Mouse (Mus musculus) cerebellum, adult 2 months (tissue): ENCODE results near the gene Tdrd9. TPM values are rescaled to one million over a fixed set of nuclear protein-coding genes. Genes with fewer than 3 reads are reported as not detected.
A peak's percentile ranks its signal among the peaks of the same experiment; 100 is the strongest.
"Not testable (repeated sequence)": the region's sequence is repeated elsewhere in the genome, so short reads cannot be mapped to it uniquely, and the experiment has no call there.

ENCODE experiments used
- DNase-seq, 2 experiments: peaks; one replicate each; pipeline ENCODE4 v3.0.0; 2021
- H3K27ac ChIP-seq: fragments of 200-500 bp; 2 replicates; pipeline ENCODE4 v1.5.1; 2012; ENCODE audit warnings: low read length, control low read depth, inconsistent platforms; ENCODE audit not compliant: insufficient read depth
- H3K27me3 ChIP-seq: fragments of 200-500 bp; 2 replicates; pipeline ENCODE4 v1.6.1; 2012; ENCODE audit warnings: inconsistent platforms, mild to moderate bottlenecking, low read length, moderate library complexity; ENCODE audit not compliant: control insufficient read depth, insufficient read depth
- H3K4me1 ChIP-seq: fragments of 200-500 bp; 2 replicates; pipeline ENCODE4 v1.6.1; 2011; ENCODE audit warnings: low read length; ENCODE audit not compliant: control insufficient read depth, insufficient read depth
- H3K4me3 ChIP-seq: fragments of 200-500 bp; replicated peaks from 2 replicates; pipeline ENCODE3; 2011; ENCODE audit warnings: mild to moderate bottlenecking, low read depth, low read length, control low read depth; ENCODE audit not compliant: insufficient read depth
- CTCF ChIP-seq: fragments of 200-500 bp; IDR thresholded peaks from 2 replicates; pipeline ENCODE4 v1.5.1; 2011; ENCODE audit warnings: low read depth, mild to moderate bottlenecking, control low read depth, low read length, moderate library complexity, borderline replicate concordance; ENCODE audit not compliant: insufficient read depth
- POLR2A ChIP-seq: fragments of 200-500 bp; IDR thresholded peaks from 2 replicates; pipeline ENCODE4 v1.6.1; 2011; ENCODE audit warnings: low read length, control low read depth, borderline replicate concordance; ENCODE audit not compliant: insufficient read depth
- WGBS: fragments of 180-500 bp; shearing (Covaris S2); methylation state at CpG from one replicate; pipeline ENCODE4 v1.1.7; 2018; 5-methylcytosine and 5-hydroxymethylcytosine counted together
- polyA plus RNA-seq: library from polyadenylated mRNA; depleted of rRNA; stranded (reverse); fragments of >200 nt; gene quantifications from 2 replicates; pipeline ENCODE4 v1.2.3, GENCODE M21; 2012

The Tdrd9 gene
- polyA plus RNA-seq, 1 experiment, result 0.21 TPM

DNA sequence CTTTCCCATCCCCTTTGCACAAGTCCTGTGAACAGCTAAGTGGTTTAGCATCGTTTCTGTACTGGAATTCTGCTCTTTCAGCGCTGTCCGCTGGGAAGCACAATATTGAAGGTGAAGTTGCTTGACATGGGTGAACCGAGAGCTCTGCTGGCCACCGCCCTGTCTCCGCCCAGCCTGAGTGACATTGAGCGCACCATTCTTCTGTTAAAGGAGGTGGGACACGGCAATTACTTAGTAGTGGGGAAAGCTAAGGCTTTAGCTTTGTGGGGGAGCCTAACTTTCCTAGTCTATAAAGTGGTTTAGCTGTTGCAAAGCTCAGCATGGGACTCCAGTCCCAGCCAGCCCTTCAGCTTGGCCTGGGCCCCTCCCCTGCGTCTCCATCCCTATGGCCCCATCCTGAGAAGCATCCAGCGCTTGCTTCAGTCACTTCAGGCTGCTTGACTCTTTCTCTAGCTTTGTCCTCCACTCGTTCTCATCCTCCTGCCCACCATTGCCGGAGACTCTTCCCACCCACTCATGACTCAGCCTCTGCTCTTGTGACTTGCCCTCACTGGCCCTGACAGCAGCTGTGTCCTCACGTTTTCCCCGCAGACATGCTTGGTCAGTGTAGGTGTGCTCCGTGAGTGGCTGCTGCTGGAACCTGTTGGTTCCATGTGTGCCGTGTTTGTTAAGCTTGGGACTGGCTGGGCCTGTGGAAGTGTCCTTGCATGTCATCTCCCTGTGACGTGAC, 53.4 kb downstream of the Tdrd9 start:
- H3K27ac ChIP-seq, result no peak overlapping the region
- H3K4me1 ChIP-seq, result no peaks in the 10 kb centered on the region
- DNase-seq, result no peak
- no peak overlapping the region for H3K4me3 ChIP-seq
- 64% methylated on average over 17 of the region's 17 CpGs for WGBS
- TF ChIP-seq POLR2A, result no peak
- no peak for TF ChIP-seq CTCF
- H3K27me3 ChIP-seq, result no peaks in the 10 kb centered on the region

DNA sequence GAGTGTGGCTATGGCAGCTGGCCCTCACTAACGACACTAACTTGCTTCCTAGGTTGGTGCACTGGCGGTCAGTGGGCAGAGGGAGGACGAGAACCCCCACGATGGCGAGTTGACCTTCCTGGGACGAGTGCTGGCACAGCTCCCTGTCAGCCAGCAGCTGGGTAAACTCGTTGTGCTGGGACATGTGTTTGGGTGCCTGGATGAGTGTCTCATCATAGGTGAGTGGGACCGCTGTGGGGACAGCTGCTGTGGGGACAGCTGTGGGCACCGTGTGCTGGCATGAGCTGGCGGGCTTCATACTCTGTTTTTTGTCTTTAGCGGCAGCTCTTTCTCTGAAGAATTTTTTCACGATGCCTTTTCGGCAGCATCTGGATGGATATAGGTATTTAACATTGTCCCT, 54.1 kb downstream of the Tdrd9 start:
- no peak for DNase-seq
- no peak for TF ChIP-seq POLR2A
- TF ChIP-seq CTCF, result no peak
- no peak overlapping the region for H3K4me3 ChIP-seq
- no peaks in the 10 kb centered on the region for H3K27me3 ChIP-seq
- WGBS, result 81% methylated on average over 13 of the region's 13 CpGs
- no peak overlapping the region for H3K27ac ChIP-seq
- no peaks in the 10 kb centered on the region for H3K4me1 ChIP-seq

DNA sequence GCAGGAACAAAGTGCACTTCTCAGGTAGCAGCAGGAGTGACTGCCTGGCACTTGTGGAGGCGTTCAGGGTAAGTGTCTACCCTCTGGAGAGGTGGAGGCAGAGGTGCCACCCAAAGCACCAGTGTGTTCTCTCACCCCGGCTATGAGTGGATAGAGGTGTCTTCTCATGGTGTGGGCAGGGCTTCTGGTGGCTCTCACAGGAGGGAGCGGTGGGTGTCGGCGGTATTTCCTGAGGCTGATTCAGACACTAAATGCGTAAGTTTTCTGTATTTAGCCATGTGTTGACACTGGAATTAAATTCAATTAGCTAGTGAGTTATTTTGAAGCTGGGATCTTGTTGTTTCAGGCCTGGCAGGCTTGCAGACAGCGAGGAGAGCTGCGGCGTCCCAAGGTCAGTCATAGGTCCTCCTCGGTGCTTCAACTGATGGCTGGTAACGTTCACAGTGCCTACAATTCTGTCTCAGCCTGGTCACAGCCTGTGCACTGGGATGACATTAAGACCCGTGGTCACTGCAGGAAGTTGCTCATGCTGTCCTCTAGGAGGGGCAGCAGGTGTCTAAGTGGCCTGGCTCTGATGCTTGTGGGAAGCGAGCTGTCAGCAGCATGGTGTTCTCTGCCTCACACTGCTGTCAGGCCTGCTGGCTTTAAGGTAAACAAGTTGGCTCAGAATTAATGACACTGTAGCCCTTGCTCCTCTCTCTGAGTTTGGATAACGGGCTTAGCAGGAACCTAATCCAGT, 54.7 kb downstream of the Tdrd9 start:
- Histone ChIP-seq H3K27ac (no peak overlapping the region), H3K27me3 (no peaks in the 10 kb centered on the region), H3K4me3 (no peak overlapping the region), H3K4me1 (no peaks in the 10 kb centered on the region)
- no peak for DNase-seq
- TF ChIP-seq POLR2A, result no peak
- TF ChIP-seq CTCF, result no peak
- WGBS, result 77% methylated on average over 14 of the region's 14 CpGs

DNA sequence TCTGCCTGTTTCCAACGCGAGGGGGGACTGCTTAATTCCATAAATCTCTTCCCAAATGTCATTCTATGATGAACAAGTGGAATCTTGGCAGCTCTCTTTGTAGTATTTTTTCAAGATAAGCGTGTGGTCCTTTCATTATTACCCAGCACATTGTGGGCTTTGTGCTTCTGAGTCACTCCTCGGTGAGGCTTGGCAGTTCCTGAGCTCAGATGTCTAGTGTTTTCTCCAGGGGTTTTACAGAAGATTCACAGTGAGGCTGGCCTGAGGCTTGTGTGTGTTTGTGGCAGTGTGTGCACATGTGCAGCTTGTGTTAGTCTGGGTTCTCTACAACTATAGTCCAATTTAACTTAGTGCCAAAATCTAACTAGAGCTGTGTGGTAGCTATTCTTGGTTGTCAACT, 56.0 kb downstream of the Tdrd9 start:
- 61% methylated on average over 4 of the region's 4 CpGs for WGBS
- H3K27me3 ChIP-seq, result no peaks in the 10 kb centered on the region
- no peak overlapping the region for H3K4me3 ChIP-seq
- no peak overlapping the region for H3K27ac ChIP-seq
- no peaks in the 10 kb centered on the region for H3K4me1 ChIP-seq
- no peak for DNase-seq
- no peak for TF ChIP-seq CTCF
- no peak for TF ChIP-seq POLR2A

DNA sequence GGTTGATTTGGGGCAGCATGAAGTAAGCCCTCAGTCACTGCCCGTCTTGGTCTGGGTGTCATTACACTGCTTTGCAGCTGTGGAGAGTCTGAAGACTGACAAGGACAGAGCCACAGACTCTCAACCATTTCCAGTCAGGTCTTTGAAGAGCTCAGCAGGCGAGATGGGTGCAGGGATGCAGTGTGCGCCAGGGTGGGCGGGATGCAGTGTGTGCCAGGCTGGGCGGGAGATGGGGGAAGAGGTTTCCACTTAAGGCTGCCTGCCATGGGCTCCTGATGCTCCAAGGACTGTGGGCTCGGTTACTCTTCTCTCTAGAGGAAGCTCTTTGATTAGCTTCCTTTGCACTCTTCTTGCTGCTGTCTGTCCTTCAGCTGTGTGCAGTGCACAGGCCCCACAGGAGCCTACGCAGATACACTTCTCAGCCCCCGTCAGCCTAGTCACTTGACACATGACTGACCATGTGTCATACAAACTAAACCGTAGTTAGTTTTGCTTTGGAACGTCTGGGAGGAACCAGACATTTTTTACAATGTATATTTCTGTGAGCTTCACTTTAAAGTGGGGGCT, 62.1 kb downstream of the Tdrd9 start:
- DNase-seq, result no peak
- H3K27me3 ChIP-seq, result no peaks in the 10 kb centered on the region
- WGBS, result 67% methylated on average over 10 of the region's 10 CpGs
- H3K4me1 ChIP-seq, result no peaks in the 10 kb centered on the region
- no peak for TF ChIP-seq CTCF
- TF ChIP-seq POLR2A, result no peak
- no peak overlapping the region for H3K4me3 ChIP-seq
- H3K27ac ChIP-seq, result no peak overlapping the region

DNA sequence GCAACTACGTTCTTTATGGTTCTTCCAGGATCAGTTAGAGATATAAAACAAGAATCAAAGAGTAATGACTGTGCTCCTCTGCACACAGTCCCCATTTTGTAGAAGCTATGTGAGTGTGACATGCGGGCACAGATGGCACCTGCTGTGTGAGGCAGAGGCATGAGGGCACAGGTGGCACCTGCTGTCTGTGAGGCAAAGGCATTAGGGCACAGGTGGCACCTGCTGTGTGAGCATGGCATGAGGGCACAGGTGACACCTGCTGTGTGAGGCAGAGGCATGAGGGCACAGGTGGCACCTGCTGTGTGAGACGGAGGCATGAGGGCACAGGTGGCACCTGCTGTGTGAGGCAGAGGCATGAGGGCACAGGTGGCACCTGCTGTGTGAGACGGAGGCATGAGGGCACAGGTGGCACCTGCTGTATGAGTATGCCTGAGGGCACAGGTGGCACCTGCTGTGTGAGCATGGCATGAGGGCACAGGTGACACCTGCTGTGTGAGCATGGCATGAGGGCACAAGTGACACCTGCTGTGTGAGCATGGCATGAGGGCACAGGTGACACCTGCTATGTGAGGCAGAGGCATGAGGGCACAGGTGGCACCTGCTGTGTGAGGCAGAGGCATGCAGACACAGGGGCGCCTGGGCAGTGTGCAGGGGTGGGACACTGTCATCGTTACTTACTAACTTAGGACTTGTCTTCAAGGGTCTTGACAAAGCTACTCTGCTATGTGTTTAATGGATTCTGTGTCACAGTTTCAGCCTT, 64.2 kb downstream of the Tdrd9 start:
- 46% methylated on average over 6 of the region's 6 CpGs for WGBS
- peak; percentile 13 to 21 for DNase-seq

DNA sequence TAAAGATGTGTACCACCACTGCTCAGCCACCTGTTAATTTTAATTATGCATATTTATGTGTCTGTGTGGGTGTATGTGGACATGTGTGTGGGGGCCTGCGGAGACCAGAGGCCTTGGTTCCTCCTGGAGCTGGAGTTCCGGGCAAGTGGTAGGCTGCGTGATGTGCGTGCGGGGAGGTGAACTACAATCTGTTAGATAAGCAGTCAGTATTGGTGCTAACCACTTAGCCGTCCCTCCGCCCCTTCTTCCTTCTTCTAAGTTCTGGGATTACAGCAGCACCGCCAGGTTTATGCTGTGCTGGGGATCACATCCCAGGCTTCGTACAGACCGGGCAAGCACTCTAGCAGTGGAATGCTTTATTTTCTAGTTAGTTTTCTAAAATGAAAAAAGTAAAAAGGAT, 67.1 kb downstream of the Tdrd9 start:
- Histone ChIP-seq H3K27me3 (no peaks in the 10 kb centered on the region), H3K4me1 (no peaks in the 10 kb centered on the region), H3K27ac (no peak overlapping the region), H3K4me3 (no peak overlapping the region)
- no peak for TF ChIP-seq CTCF
- no peak for TF ChIP-seq POLR2A
- no peak for DNase-seq
- WGBS, result 97% methylated on average over 10 of the region's 10 CpGs

More for the DNA sequence above, 64.2 kb downstream of the Tdrd9 start:
- not testable (repeated sequence) for H3K27ac ChIP-seq, H3K27me3 ChIP-seq, H3K4me3 ChIP-seq, H3K4me1 ChIP-seq
